Mouse (Mus musculus) limb, embryonic 10.5 days (tissue): ENCODE measurements at regions not wholly inside any gene's neighbourhood (a gene's known extent, or its start where the extent isn't known, plus 50 kb on each side); places are given as distances from the start of the nearest gene placed in this dataset.

ENCODE experiments used
- DNase-seq: peaks from one replicate; pipeline ENCODE4 v3.0.0-alpha.2; 2017; ENCODE audit warnings: low spot score
- H3K27ac ChIP-seq: fragments of 300-500 bp; sonication (generic); 2 replicates; pipeline ENCODE4 v1.5.1; 2016; ENCODE audit warnings: mild to moderate bottlenecking
- H3K27me3 ChIP-seq: fragments of 300-500 bp; sonication (generic); 2 replicates; pipeline ENCODE4 v1.6.1; 2016; ENCODE audit warnings: low read depth, mild to moderate bottlenecking; ENCODE audit not compliant: poor library complexity, severe bottlenecking
- H3K36me3 ChIP-seq: fragments of 300-500 bp; sonication (generic); 2 replicates; pipeline ENCODE4 v1.6.1; 2016; ENCODE audit warnings: mild to moderate bottlenecking, moderate library complexity
- H3K4me1 ChIP-seq: fragments of 300-500 bp; sonication (generic); 2 replicates; pipeline ENCODE4 v1.6.1; 2016
- H3K4me3 ChIP-seq: fragments of 300-500 bp; sonication (generic); 2 replicates; pipeline ENCODE4 v1.5.1; 2016; ENCODE audit warnings: mild to moderate bottlenecking, moderate library complexity
- H3K9me3 ChIP-seq: fragments of 300-500 bp; sonication (generic); replicated peaks from 2 replicates; pipeline ENCODE4 v1.6.1; 2016; ENCODE audit warnings: mild to moderate bottlenecking
- WGBS: fragments of 180-500 bp; shearing (Covaris S2); methylation state at CpG from one replicate; pipeline ENCODE4 v1.1.7; 2016; 5-methylcytosine and 5-hydroxymethylcytosine counted together

DNA sequence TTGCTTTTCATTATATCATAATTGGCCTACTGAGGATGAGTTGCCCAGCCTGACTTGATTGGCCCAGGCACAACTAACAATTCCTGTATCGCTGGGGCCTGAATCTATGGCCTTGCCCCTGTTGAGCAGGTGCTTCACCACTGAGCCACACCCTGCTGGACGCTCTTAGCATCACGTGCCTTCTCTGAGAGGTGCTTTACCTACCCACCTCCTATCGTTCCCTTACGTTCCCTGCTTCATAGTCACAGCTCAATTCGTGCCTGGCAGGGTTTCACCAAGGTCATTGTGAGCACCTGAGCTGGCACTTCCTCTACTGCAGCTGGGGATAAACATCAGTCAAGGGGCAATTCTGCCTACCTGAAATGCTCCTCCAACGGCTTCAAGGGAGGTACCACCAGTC, 312.2 kb downstream of the Tbc1d1 start:
- H3K27ac ChIP-seq: no peak overlapping the region
- WGBS: 79% methylated on average over 7 of the region's 7 CpGs
- DNase-seq: no peak
- H3K27me3 ChIP-seq: no peaks in the 10 kb centered on the region
- no peaks in the 10 kb centered on the region for H3K9me3 ChIP-seq
- H3K36me3 ChIP-seq: no peaks in the 10 kb centered on the region
- peaks cover 4% of the 10 kb centered on the region for H3K4me1 ChIP-seq
- no peak overlapping the region for H3K4me3 ChIP-seq

GRCm38 (mm10) chr5:64472008-64472407, 315.9 kb downstream of the Tbc1d1 start:
- WGBS: 91% methylated on average over 3 of the region's 3 CpGs

GRCm38 (mm10) chr5:64472415-64472814, 316.3 kb downstream of the Tbc1d1 start:
- H3K4me3 ChIP-seq: no peak overlapping the region
- DNase-seq: no peak
- no peak overlapping the region for H3K27ac ChIP-seq
- H3K36me3 ChIP-seq: no peaks in the 10 kb centered on the region
- no peaks in the 10 kb centered on the region for H3K9me3 ChIP-seq
- 79% methylated on average over 10 of the region's 10 CpGs for WGBS
- no peaks in the 10 kb centered on the region for H3K4me1 ChIP-seq
- no peaks in the 10 kb centered on the region for H3K27me3 ChIP-seq

More at GRCm38 (mm10) chr5:64472008-64472407, 315.9 kb downstream of the Tbc1d1 start:
- no peaks in the 10 kb centered on the region for H3K4me1 ChIP-seq
- DNase-seq: no peak
- no peaks in the 10 kb centered on the region for H3K9me3 ChIP-seq
- no peak overlapping the region for H3K4me3 ChIP-seq
- H3K36me3 ChIP-seq: no peaks in the 10 kb centered on the region
- no peak overlapping the region for H3K27ac ChIP-seq
- no peaks in the 10 kb centered on the region for H3K27me3 ChIP-seq

- DNase-seq: no peak
- WGBS: 91% methylated on average over 1 of the region's 1 CpGs
- no peaks in the 10 kb centered on the region for H3K4me1 ChIP-seq
- H3K27ac ChIP-seq: no peak overlapping the region
- H3K27me3 ChIP-seq: no peaks in the 10 kb centered on the region
- no peak overlapping the region for H3K4me3 ChIP-seq
- H3K36me3 ChIP-seq: no peaks in the 10 kb centered on the region
- no peaks in the 10 kb centered on the region for H3K9me3 ChIP-seq
These were observed 318.8 kb downstream of the Tbc1d1 start for GRCm38 (mm10) chr5:64474868-64475267.

GRCm38 (mm10) chr5:64475736-64476519, 319.8 kb downstream of the Tbc1d1 start:
- no peak overlapping the region for H3K27ac ChIP-seq
- no peaks in the 10 kb centered on the region for H3K9me3 ChIP-seq
- no peak overlapping the region for H3K4me3 ChIP-seq
- 74% methylated on average over 8 of the region's 8 CpGs for WGBS
- no peaks in the 10 kb centered on the region for H3K36me3 ChIP-seq
- no peak for DNase-seq
- H3K4me1 ChIP-seq: no peaks in the 10 kb centered on the region
- no peaks in the 10 kb centered on the region for H3K27me3 ChIP-seq

DNA sequence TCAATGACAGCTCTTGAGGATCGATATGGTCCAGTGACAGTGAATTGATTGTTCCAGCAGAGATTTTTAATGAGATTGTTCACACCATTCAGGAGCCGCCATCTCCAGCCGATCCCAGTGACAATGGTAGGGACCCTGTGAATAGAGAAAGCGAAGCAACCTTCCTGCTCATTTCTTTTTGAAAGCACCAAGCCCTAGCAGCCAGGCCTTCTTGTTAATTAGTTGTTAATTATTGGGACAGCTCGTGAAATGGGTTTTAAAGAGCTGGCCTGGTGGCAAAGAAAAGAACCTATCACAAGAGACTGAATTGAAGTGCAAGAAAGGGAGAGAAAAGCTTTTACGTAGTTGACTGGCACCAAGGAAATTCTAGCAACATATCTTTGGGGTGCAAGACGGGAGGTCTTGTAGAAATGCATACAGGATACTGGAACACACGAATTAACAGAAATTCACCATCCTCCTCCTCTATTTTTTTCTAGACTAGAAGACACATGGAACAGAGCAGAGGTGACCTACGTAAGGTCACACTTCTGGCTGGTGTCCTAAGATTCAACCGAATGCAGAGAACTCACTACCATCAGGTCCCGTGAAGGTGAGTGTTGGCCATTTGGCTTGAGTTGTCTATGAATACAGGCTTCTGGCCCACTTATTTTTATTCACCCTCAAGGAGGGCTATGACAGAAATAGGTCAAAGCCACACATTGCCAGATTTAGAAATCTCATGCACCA, 320.7 kb downstream of the Tbc1d1 start:
- Histone ChIP-seq H3K4me1 (no peaks in the 10 kb centered on the region), H3K27me3 (no peaks in the 10 kb centered on the region), H3K36me3 (no peaks in the 10 kb centered on the region), H3K9me3 (no peaks in the 10 kb centered on the region), H3K4me3 (no peak overlapping the region), H3K27ac (no peak overlapping the region)
- 72% methylated on average over 11 of the region's 11 CpGs for WGBS
- no peak for DNase-seq

GRCm38 (mm10) chr5:64478143-64478542, 322.0 kb downstream of the Tbc1d1 start:
- Histone ChIP-seq H3K4me3 (no peak overlapping the region), H3K9me3 (no peaks in the 10 kb centered on the region), H3K27me3 (no peaks in the 10 kb centered on the region), H3K4me1 (no peaks in the 10 kb centered on the region), H3K27ac (no peak overlapping the region), H3K36me3 (no peaks in the 10 kb centered on the region)
- DNase-seq: no peak
- 94% methylated on average over 13 of the region's 13 CpGs for WGBS

DNA sequence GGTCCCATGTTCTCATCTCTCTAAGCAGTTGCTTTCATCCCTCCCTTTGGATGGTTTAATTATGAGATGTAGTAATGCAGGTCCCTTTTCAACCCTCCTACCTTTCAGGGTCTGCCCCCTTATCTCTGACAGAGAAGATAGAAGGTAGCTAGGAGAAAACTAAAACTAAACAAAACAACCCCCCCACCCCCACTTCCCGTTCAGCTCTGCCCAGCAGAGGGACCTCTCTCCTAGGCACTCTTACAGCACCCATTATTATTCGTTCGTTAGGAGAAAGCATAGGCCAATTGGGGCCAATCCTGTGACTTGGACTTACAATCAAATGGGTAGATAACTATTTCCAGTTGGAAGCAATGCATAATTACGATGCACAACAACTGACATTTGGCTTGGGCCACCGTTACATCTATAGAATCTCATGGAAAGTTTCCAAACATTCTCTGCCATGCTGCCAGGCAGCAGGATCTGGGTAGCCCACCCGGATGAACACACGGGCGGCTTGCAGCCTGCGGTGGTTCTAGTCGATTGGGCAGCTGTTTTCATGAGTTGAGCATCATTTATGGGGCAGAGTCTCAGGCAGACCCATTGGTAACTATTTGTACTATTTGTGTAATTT, 322.6 kb downstream of the Tbc1d1 start:
- Histone ChIP-seq H3K4me1 (no peaks in the 10 kb centered on the region), H3K27me3 (no peaks in the 10 kb centered on the region), H3K36me3 (no peaks in the 10 kb centered on the region), H3K9me3 (no peaks in the 10 kb centered on the region), H3K4me3 (no peak overlapping the region), H3K27ac (no peak overlapping the region)
- no peak for DNase-seq
- WGBS: 85% methylated on average over 10 of the region's 10 CpGs

DNA sequence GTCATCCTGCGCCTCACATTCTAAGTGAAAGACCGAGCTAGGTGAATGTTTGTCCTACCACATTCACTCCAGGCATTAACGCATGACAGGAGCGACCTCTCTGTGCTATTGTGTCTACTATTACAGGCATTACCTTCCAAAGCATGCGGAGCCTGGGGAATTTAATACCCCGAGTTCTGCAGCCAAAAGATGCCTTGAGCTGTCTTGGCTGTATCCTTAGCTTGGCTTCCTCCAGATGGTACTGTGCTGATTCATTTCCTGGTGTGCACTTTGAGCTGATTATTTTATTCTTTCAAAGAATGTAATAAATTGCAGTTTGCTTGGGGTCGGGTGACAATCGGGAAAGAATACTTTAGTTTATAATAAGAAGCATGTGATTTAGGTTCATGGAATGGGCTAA, 323.2 kb downstream of the Tbc1d1 start:
- DNase-seq: no peak
- Histone ChIP-seq H3K36me3 (no peaks in the 10 kb centered on the region), H3K27me3 (no peaks in the 10 kb centered on the region), H3K9me3 (no peaks in the 10 kb centered on the region), H3K4me1 (no peaks in the 10 kb centered on the region), H3K4me3 (no peak overlapping the region), H3K27ac (no peak overlapping the region)
- WGBS: 80% methylated on average over 8 of the region's 8 CpGs

DNA sequence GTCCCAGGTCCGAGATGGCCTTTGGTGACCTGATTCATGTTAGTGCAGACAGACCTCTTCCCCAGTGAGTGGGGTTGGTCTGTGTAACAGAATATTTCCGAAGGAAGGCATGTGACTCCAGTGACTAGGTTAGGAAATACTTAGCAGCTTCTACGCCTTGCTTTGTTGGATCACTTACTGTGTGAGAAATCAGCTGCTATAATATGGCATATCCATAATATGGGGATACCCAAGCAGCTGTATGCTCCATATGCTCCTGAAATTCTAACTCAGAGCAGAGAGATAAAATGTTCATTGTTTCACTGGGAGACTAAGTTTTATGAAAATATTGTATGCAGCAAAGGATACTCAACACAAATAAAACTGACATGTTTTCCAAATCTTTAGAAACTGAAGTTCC, 318.1 kb upstream of the Klf3 start:
- Histone ChIP-seq H3K4me3 (no peak overlapping the region), H3K4me1 (peaks cover 8% of the 10 kb centered on the region), H3K36me3 (no peaks in the 10 kb centered on the region), H3K9me3 (no peaks in the 10 kb centered on the region), H3K27me3 (no peaks in the 10 kb centered on the region), H3K27ac (no peak overlapping the region)
- DNase-seq: no peak
- 93% methylated on average over 3 of the region's 3 CpGs for WGBS

DNA sequence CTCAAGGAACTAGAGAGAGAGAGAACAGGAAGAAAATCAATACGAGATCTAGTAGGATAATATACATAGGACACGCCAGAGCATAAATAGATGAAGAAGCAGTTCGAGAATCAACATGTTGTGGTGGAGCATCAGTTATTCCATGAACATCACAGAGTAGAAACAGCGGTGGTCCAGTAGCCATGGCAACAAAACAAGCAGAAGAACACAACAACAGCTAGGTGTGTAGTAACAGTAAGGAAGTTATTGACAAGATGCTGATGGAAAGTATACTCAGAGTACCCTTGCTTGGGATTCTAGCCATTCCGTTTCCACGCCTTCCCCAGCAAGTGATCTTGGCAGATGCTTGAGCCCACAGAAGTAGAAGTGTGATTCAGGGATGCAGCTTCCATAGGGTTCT, 317.3 kb upstream of the Klf3 start:
- Histone ChIP-seq H3K27ac (no peak overlapping the region), H3K27me3 (no peaks in the 10 kb centered on the region), H3K4me1 (peaks cover 11% of the 10 kb centered on the region), H3K36me3 (no peaks in the 10 kb centered on the region), H3K4me3 (no peak overlapping the region), H3K9me3 (no peaks in the 10 kb centered on the region)
- DNase-seq: no peak
- whole genome bisulfite sequencing: 93% methylated on average over 6 of the region's 6 CpGs

GRCm38 (mm10) chr5:64486761-64487160, 316.4 kb upstream of the Klf3 start:
- no peak overlapping the region for H3K27ac ChIP-seq
- WGBS: 85% methylated on average over 1 of the region's 1 CpGs
- H3K9me3 ChIP-seq: no peaks in the 10 kb centered on the region
- peaks cover 11% of the 10 kb centered on the region for H3K4me1 ChIP-seq
- no peaks in the 10 kb centered on the region for H3K27me3 ChIP-seq
- DNase-seq: no peak
- H3K4me3 ChIP-seq: no peak overlapping the region
- no peaks in the 10 kb centered on the region for H3K36me3 ChIP-seq

- Histone ChIP-seq H3K4me1 (peaks cover 11% of the 10 kb centered on the region), H3K27me3 (no peaks in the 10 kb centered on the region), H3K9me3 (no peaks in the 10 kb centered on the region), H3K4me3 (no peak overlapping the region), H3K27ac (no peak overlapping the region), H3K36me3 (no peaks in the 10 kb centered on the region)
- no peak for DNase-seq
- 60% methylated on average over 14 of the region's 14 CpGs for WGBS
These were observed 315.3 kb upstream of the Klf3 start for GRCm38 (mm10) chr5:64487698-64488398.
